Mouse (Mus musculus): ENCODE measurements around the gene Agtrap. TPM values are rescaled to one million over a fixed set of nuclear protein-coding genes. Genes with fewer than 3 reads are reported as not detected.
A peak's percentile ranks its signal among the peaks of the same experiment; 100 is the strongest.
"Not testable (repeated sequence)": the region's sequence is repeated elsewhere in the genome, so short reads cannot be mapped to it uniquely, and the experiment has no call there.

Agtrap gene
- total and polyA plus RNA-seq, 2 experiments from 2014 or later, result 7.6 to 9.9 TPM

DNA sequence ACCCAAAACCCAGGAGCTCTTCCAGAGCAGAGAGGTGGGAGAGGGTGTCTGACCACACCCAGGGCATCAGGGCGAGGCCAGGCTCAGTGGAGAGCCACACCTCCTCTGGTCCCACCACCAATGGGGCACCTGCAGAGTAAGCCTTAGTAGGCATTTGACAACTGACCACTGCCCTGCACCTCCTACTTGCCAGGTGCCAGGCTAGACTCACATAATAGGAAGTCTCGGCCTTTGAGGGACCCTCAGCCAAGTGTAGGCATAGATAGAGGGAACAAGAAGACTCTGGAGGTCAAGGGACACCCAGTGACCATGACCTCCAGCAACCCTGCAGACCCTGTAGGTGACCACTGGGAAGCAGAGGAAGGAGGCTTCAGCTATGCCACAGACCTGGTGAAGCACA, 43.7 kb downstream of the Agtrap start:
- DNase-seq (ENCODE audit: low spot score) (no peak), ATAC-seq (no peak)
- TF ChIP-seq CTCF (IDR thresholded peaks at IDR 0.05; ENCODE audit: low read depth), result no peak
- no peak overlapping the region for H3K27ac ChIP-seq
- WGBS, result 95% methylated on average over 2 of the region's 2 CpGs
- H3K27me3 ChIP-seq (ENCODE audit: insufficient read depth, low read length), result no peaks in the 10 kb centered on the region
- H3K9me3 ChIP-seq (ENCODE audit: low read length), result no peaks in the 10 kb centered on the region
- no peak overlapping the region for H3K4me2 ChIP-seq (ENCODE audit: low read depth, low read length)
- H3K36me3 ChIP-seq (ENCODE audit: insufficient read depth, low read length), result peaks cover 19% of the 10 kb centered on the region; the same call in 1 of the 2 replicates
- H3K9ac ChIP-seq (replicated peaks; ENCODE audit: low read length), result no peak overlapping the region
- H3K4me1 ChIP-seq (ENCODE audit: insufficient read depth, low read length), result peaks cover 18% of the 10 kb centered on the region
- H3K4me3 ChIP-seq (ENCODE audit: low read length), result no peak overlapping the region

DNA sequence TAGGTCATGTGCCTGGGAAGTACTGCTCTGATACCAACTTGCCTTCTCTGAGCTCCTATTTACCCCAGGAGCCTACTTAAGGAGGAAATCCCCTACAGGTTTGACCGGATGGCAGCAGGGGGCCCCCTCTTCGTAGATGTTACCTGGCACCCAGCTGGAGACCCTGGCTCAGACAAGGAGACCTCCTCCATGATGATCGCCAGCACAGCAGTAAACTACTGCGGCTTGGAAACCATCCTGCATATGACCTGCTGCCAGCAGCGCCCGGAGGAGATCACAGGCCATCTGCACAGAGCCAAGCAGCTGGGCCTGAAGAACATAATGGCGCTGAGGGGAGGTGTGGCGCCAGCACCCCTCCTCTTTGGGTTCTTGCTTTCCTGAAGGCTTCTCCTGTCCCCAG, 44.5 kb downstream of the Agtrap start:
- not testable (repeated sequence) for H3K4me2 ChIP-seq (ENCODE audit: low read depth, low read length); H3K4me3 ChIP-seq (ENCODE audit: low read length); ATAC-seq; DNase-seq (ENCODE audit: low spot score); H3K27me3 ChIP-seq (ENCODE audit: insufficient read depth, low read length); H3K9ac ChIP-seq (replicated peaks; ENCODE audit: low read length); H3K9me3 ChIP-seq (ENCODE audit: low read length)
- Histone ChIP-seq H3K27ac (0 out of 2 replicates have a peak overlapping the region, but pooled peaks have one; percentile 15), H3K4me1 (ENCODE audit: insufficient read depth, low read length) (peaks cover 18% of the 10 kb centered on the region), H3K36me3 (ENCODE audit: insufficient read depth, low read length) (peaks cover 17% of the 10 kb centered on the region; the same call in 1 of the 2 replicates)
- WGBS, result 56% methylated on average over 6 of the region's 8 CpGs

DNA sequence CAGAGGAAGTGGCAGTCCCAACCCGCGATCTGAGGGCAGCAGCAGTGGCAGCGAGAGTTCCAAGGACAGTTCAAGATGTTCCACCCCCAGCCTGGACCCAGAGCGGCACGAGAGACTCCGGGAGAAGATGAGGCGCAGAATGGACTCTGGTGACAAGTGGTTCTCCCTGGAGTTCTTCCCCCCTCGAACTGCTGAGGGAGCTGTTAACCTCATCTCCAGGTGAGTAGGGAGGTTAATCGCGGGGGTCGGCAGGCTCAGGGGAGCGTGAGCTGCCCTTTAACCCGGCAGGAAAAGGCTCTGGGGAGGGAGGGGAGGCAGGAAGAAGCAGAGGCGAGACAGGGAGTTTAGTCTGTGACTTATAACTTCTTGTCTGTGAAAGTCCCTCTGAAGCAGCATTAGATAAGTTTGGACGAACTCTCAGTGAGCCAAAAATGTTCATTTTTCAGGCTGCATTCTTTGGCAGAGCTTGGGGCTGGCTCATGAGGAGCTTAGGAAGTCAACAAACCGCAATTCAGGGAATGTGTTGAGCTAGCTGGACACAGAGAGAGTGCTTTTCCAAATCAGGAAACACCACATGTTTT, 46.1 kb downstream of the Agtrap start:
- TF ChIP-seq CTCF (IDR thresholded peaks at IDR 0.05; ENCODE audit: low read depth), result no peak

DNA sequence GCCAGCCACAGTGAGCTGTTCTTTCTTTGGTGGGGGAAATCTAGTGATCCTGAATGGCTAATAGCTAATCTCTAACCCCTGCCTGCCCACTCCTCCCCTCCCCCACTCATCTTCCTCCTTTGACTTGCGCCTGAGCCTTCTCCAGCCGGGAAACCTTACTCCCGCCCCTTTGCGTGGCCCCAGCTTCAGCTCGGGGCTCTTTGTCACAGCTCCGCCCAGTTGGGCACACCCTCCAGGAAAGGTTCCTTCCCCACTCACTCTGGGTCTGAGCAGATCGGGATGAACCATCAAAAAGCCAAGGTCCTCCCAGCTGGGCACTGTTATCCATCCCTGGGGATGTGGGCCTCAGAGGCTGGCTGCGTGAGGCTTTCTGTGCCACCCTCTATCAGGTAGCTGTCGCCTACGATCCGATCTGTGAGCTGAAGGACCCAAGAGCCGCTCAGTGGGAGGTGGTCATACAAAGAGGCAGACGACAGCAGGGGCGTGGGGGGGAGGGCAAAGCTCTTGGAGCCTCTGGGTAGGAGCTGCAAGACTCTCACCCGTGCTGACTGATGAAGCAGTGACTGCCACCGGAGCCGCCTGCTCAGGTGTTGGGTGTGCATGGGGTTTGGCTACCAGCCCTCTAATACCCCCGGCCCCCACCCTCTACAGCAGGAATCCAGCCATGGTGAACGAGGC, 46.8 kb downstream of the Agtrap start:
- peak overlapping the region; percentile 62 for H3K27ac ChIP-seq
- no peaks in the 10 kb centered on the region for H3K9me3 ChIP-seq (ENCODE audit: low read length)
- H3K4me3 ChIP-seq (ENCODE audit: low read length), result peak overlapping the region; percentile 34
- H3K4me1 ChIP-seq (ENCODE audit: insufficient read depth, low read length), result peaks cover 24% of the 10 kb centered on the region
- DNase-seq (ENCODE audit: low spot score), result peak; percentile 66
- peak overlapping the region; percentile 25 for H3K9ac ChIP-seq (replicated peaks; ENCODE audit: low read length)
- H3K27me3 ChIP-seq (ENCODE audit: insufficient read depth, low read length), result no peaks in the 10 kb centered on the region
- TF ChIP-seq CTCF (IDR thresholded peaks at IDR 0.05; ENCODE audit: low read depth), result no peak
- H3K4me2 ChIP-seq (ENCODE audit: low read depth, low read length), result peak overlapping the region; percentile 93
- WGBS, result 3% methylated on average over 19 of the region's 19 CpGs
- no peak for ATAC-seq
- H3K36me3 ChIP-seq (ENCODE audit: insufficient read depth, low read length), result peaks cover 9% of the 10 kb centered on the region; the same call in 1 of the 2 replicates

More for the DNA sequence above, 46.1 kb downstream of the Agtrap start:
- Histone ChIP-seq H3K4me2 (ENCODE audit: low read depth, low read length) (peak overlapping the region; percentile 93), H3K9me3 (ENCODE audit: low read length) (no peaks in the 10 kb centered on the region), H3K27me3 (ENCODE audit: insufficient read depth, low read length) (no peaks in the 10 kb centered on the region), H3K4me3 (ENCODE audit: low read length) (peak overlapping the region; percentile 34), H3K9ac (replicated peaks; ENCODE audit: low read length) (peak overlapping the region; percentile 25; the same call in 1 of the 2 replicates), H3K4me1 (ENCODE audit: insufficient read depth, low read length) (peaks cover 24% of the 10 kb centered on the region), H3K27ac (peak overlapping the region; percentile 62), H3K36me3 (ENCODE audit: insufficient read depth, low read length) (peaks cover 9% of the 10 kb centered on the region; the same call in 1 of the 2 replicates)
- ATAC-seq, result no peak
- no peak for DNase-seq (ENCODE audit: low spot score)
- WGBS, result 5% methylated on average over 16 of the region's 16 CpGs

DNA sequence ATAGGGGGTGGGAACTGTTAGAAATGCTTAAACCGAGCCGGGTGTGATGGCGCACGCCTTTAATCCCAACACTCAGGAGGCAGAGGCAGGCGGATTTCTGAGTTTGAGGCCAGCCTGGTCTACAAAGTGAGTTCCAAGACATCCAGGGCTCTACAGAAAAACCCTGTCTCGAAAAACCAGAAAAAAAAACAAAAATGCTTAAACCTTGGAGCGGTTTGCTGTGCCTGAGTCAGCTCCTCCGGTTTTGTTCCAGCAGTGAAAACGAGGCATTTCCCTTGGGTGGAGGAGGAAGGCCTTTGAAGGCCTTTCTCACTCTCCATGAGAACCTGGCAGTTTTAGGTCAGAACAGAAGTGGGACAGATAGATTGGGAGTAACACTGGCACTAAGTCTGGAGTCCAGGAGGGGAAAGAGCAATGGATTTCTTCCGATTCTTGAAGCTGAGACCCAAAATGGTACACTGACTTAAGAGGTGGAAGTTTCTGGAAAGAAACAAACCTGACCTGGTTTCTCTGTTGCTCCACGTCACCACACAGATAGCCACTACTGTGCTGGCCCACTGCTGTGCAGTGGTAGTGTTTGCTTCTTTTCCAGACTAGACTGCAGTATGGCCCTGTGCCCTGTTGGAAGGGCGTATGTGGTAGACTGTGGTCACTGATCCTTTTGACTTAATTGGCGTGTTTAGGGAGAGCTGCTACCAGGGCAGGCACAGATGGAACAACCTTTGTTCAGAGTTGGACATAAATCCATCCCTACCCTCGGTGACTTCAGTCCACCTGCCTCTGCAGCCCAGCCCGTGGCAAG, 47.6 kb downstream of the Agtrap start:
- 60% methylated on average over 15 of the region's 15 CpGs for WGBS
- peaks cover 24% of the 10 kb centered on the region for H3K4me1 ChIP-seq (ENCODE audit: insufficient read depth, low read length)

DNA sequence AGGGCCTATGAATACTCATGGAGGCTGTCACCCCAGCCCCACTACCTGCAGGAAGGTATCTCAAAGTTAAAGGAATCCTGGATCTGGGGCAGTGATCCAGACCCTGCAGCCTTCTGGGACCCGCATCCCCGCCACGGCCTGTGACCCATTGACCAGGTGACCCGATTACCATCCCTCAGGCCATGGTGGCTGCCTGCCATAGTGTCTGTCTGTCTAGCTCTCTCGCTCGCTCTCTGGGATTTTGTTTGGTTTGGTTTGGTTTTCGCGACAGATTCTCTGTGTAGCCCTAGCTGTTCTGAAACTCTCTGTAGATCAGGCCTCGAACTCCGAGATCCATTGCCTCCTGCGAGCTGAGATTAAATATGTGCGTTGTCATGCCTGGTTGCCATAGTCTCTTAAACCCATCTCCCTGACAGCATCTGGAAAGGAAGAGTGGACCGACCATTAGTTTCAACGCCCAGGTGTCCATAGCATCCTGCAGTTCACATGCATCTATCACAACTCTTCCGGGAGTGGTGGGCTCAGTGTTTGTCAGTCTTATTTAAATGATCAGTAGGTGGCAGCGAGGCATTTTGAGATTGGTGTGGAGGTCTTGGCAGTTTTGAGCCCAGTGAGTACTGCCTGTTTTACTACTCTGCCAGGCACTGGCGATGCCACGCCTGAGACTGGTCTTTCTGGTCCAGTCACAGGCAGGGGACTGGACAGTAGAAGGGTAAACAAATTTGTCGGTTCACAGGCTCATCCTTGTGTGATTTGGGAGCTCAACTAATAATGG, 48.4 kb downstream of the Agtrap start:
- H3K27ac ChIP-seq, result peak overlapping the region; percentile 95
- H3K4me3 ChIP-seq (ENCODE audit: low read length), result peak overlapping the region; percentile 94
- H3K27me3 ChIP-seq (ENCODE audit: insufficient read depth, low read length), result no peaks in the 10 kb centered on the region
- peak; percentile 30 for DNase-seq (ENCODE audit: low spot score)
- peak overlapping the region; percentile 93 for H3K4me2 ChIP-seq (ENCODE audit: low read depth, low read length)
- 17% methylated on average over 19 of the region's 19 CpGs for WGBS
- H3K4me1 ChIP-seq (ENCODE audit: insufficient read depth, low read length), result peaks cover 24% of the 10 kb centered on the region
- ATAC-seq, result no peak
- peaks cover 10% of the 10 kb centered on the region; the same call in 1 of the 2 replicates for H3K36me3 ChIP-seq (ENCODE audit: insufficient read depth, low read length)
- no peaks in the 10 kb centered on the region for H3K9me3 ChIP-seq (ENCODE audit: low read length)
- TF ChIP-seq CTCF (IDR thresholded peaks at IDR 0.05; ENCODE audit: low read depth), result peak; percentile 34; the same call in 1 of the 2 replicates
- H3K9ac ChIP-seq (replicated peaks; ENCODE audit: low read length), result peak overlapping the region; percentile 89

More for the DNA sequence above, 47.6 kb downstream of the Agtrap start:
- Histone ChIP-seq H3K4me3 (ENCODE audit: low read length) (peak overlapping the region; percentile 94), H3K27me3 (ENCODE audit: insufficient read depth, low read length) (no peaks in the 10 kb centered on the region), H3K4me2 (ENCODE audit: low read depth, low read length) (peak overlapping the region; percentile 93), H3K9ac (replicated peaks; ENCODE audit: low read length) (peak overlapping the region; percentile 89), H3K36me3 (ENCODE audit: insufficient read depth, low read length) (peaks cover 9% of the 10 kb centered on the region; the same call in 1 of the 2 replicates), H3K27ac (peak overlapping the region; percentile 95), H3K9me3 (ENCODE audit: low read length) (no peaks in the 10 kb centered on the region)
- no peak for ATAC-seq
- no peak for DNase-seq (ENCODE audit: low spot score)
- TF ChIP-seq CTCF (IDR thresholded peaks at IDR 0.05; ENCODE audit: low read depth), result no peak

Measured in hindbrain, postnatal 0 days (tissue).